Mouse (Mus musculus) hindbrain, embryonic 14.5 days (tissue): ENCODE data around the gene Auts2. TPM values are rescaled to one million over a fixed set of nuclear protein-coding genes. Genes with fewer than 3 reads are reported as not detected.

Source experiments
- ATAC-seq: fragments of 200-750 bp; cut with Nextera tagmentation; 2 replicates; pipeline ENCODE4 v1.8.0; 2017; ENCODE audit warnings: moderate number of reproducible peaks, mild to moderate bottlenecking, moderate TSS enrichment, moderate library complexity; ENCODE audit not compliant: low FRiP score
- DNase-seq: peaks from one replicate; pipeline ENCODE4 v3.0.0-alpha.2; 2015; ENCODE audit warnings: low spot score
- H3K27ac ChIP-seq: fragments of 300-500 bp; sonication (generic); 2 replicates; pipeline ENCODE4 v1.5.1; 2014; ENCODE audit warnings: mild to moderate bottlenecking, moderate library complexity
- H3K27me3 ChIP-seq: fragments of 300-500 bp; sonication (generic); 2 replicates; pipeline ENCODE4 v1.6.1; 2014; ENCODE audit warnings: mild to moderate bottlenecking, low read length, mixed read lengths; ENCODE audit not compliant: control insufficient read depth, insufficient read depth
- H3K36me3 ChIP-seq: fragments of 300-500 bp; sonication (generic); replicated peaks from 2 replicates; pipeline ENCODE4 v1.6.1; 2014; ENCODE audit not compliant: control insufficient read depth, insufficient read depth
- H3K4me1 ChIP-seq: fragments of 300-500 bp; sonication (generic); replicated peaks from 2 replicates; pipeline ENCODE4 v1.6.1; 2014; ENCODE audit warnings: antibody characterized with exemption, low read length, mixed read lengths; ENCODE audit not compliant: control insufficient read depth, insufficient read depth
- H3K4me2 ChIP-seq: fragments of 300-500 bp; sonication (generic); replicated peaks from 2 replicates; pipeline ENCODE4 v1.6.1; 2014; ENCODE audit warnings: mild to moderate bottlenecking, moderate library complexity
- H3K4me3 ChIP-seq: fragments of 300-500 bp; sonication (generic); replicated peaks from 2 replicates; pipeline ENCODE4 v1.5.1; 2014; ENCODE audit warnings: mild to moderate bottlenecking, low read length
- H3K9ac ChIP-seq: fragments of 300-500 bp; sonication (generic); 2 replicates; pipeline ENCODE4 v1.6.1; 2014
- H3K9me3 ChIP-seq: fragments of 300-500 bp; sonication (generic); 2 replicates; pipeline ENCODE4 v1.6.1; 2016; ENCODE audit warnings: low read length; ENCODE audit not compliant: control insufficient read depth
- WGBS: fragments of 180-500 bp; shearing (Covaris S2); extraction: QIAGEN DNeasy Blood & Tissue Kit; methylation state at CpG from one replicate; pipeline ENCODE4 v1.1.7; 2014; 5-methylcytosine and 5-hydroxymethylcytosine counted together
- polyA plus RNA-seq: library from polyadenylated mRNA; unstranded; fragments of >200 nt; fragmentation: Nextera tagmentation; extraction: Ambion mirVana; gene quantifications from 2 replicates; pipeline ENCODE4 v1.2.1, GENCODE M21; 2014

Auts2 gene
- polyA plus RNA-seq, 1 experiment from 2014 or later = 61.8 TPM

- no peaks in the 10 kb centered on the region for H3K9me3 ChIP-seq
- peaks cover 17% of the 10 kb centered on the region for H3K4me1 ChIP-seq
- no peak overlapping the region for H3K4me3 ChIP-seq
- no peak overlapping the region for H3K9ac ChIP-seq
- 85% methylated on average over 1 of the region's 1 CpGs for WGBS
- ATAC-seq = no peak
- no peak overlapping the region for H3K4me2 ChIP-seq
- no peak overlapping the region for H3K27ac ChIP-seq
- H3K27me3 ChIP-seq = no peaks in the 10 kb centered on the region
- DNase-seq = no peak
- no peaks in the 10 kb centered on the region for H3K36me3 ChIP-seq
Observed at GRCm38 (mm10) chr5:132361276-132361675, 181.9 kb downstream of the Auts2 start.

GRCm38 (mm10) chr5:132357726-132358125, 185.4 kb downstream of the Auts2 start:
- Histone ChIP-seq H3K27ac (no peak overlapping the region), H3K9ac (no peak overlapping the region), H3K36me3 (no peaks in the 10 kb centered on the region), H3K4me2 (no peak overlapping the region), H3K27me3 (no peaks in the 10 kb centered on the region), H3K4me1 (peaks cover 17% of the 10 kb centered on the region), H3K4me3 (no peak overlapping the region), H3K9me3 (no peaks in the 10 kb centered on the region)
- DNase-seq = no peak
- 76% methylated on average over 5 of the region's 5 CpGs for WGBS
- no peak for ATAC-seq

- 90% methylated on average over 7 of the region's 7 CpGs for WGBS
- H3K9ac ChIP-seq = no peak overlapping the region
- ATAC-seq (no peak), DNase-seq (no peak)
- no peaks in the 10 kb centered on the region for H3K27me3 ChIP-seq
- peaks cover 8% of the 10 kb centered on the region; the same call in 1 of the 2 replicates for H3K4me1 ChIP-seq
- no peak overlapping the region for H3K4me3 ChIP-seq
- H3K27ac ChIP-seq = no peak overlapping the region
- no peak overlapping the region for H3K4me2 ChIP-seq
- H3K9me3 ChIP-seq = no peaks in the 10 kb centered on the region
- H3K36me3 ChIP-seq = no peaks in the 10 kb centered on the region
Observed at GRCm38 (mm10) chr5:132355935-132356334, 187.2 kb downstream of the Auts2 start.

GRCm38 (mm10) chr5:132352437-132352836, 190.7 kb downstream of the Auts2 start:
- Histone ChIP-seq H3K27me3 (no peaks in the 10 kb centered on the region), H3K9me3 (no peaks in the 10 kb centered on the region), H3K9ac (no peak overlapping the region), H3K4me1 (no peaks in the 10 kb centered on the region; the same call in 1 of the 2 replicates), H3K4me2 (no peak overlapping the region), H3K36me3 (no peaks in the 10 kb centered on the region), H3K27ac (no peak overlapping the region), H3K4me3 (no peak overlapping the region)
- DNase-seq (no peak), ATAC-seq (no peak)
- 39% methylated on average over 1 of the region's 1 CpGs for WGBS

GRCm38 (mm10) chr5:132351139-132351538, 192.0 kb downstream of the Auts2 start:
- no peaks in the 10 kb centered on the region for H3K27me3 ChIP-seq
- H3K4me1 ChIP-seq = no peaks in the 10 kb centered on the region; the same call in 1 of the 2 replicates
- DNase-seq = no peak
- no peak for ATAC-seq
- no peak overlapping the region for H3K4me2 ChIP-seq
- H3K9ac ChIP-seq = no peak overlapping the region
- no peak overlapping the region for H3K27ac ChIP-seq
- no peak overlapping the region for H3K4me3 ChIP-seq
- no peaks in the 10 kb centered on the region for H3K36me3 ChIP-seq
- H3K9me3 ChIP-seq = no peaks in the 10 kb centered on the region

GRCm38 (mm10) chr5:132341315-132341714, 201.8 kb downstream of the Auts2 start:
- Histone ChIP-seq H3K4me1 (peaks cover 9% of the 10 kb centered on the region), H3K9me3 (no peaks in the 10 kb centered on the region), H3K27me3 (no peaks in the 10 kb centered on the region), H3K9ac (no peak overlapping the region), H3K27ac (no peak overlapping the region), H3K36me3 (no peaks in the 10 kb centered on the region), H3K4me3 (no peak overlapping the region), H3K4me2 (no peak overlapping the region)
- DNase-seq (no peak), ATAC-seq (no peak)
- 52% methylated on average over 3 of the region's 3 CpGs for WGBS

- DNase-seq (no peak), ATAC-seq (no peak)
- Histone ChIP-seq H3K36me3 (no peaks in the 10 kb centered on the region), H3K27ac (no peak overlapping the region), H3K4me3 (no peak overlapping the region), H3K4me2 (no peak overlapping the region), H3K9ac (no peak overlapping the region), H3K27me3 (no peaks in the 10 kb centered on the region), H3K9me3 (no peaks in the 10 kb centered on the region), H3K4me1 (peaks cover 34% of the 10 kb centered on the region)
- 70% methylated on average over 3 of the region's 3 CpGs for WGBS
Observed at GRCm38 (mm10) chr5:132337677-132338076, 205.5 kb downstream of the Auts2 start.

DNA sequence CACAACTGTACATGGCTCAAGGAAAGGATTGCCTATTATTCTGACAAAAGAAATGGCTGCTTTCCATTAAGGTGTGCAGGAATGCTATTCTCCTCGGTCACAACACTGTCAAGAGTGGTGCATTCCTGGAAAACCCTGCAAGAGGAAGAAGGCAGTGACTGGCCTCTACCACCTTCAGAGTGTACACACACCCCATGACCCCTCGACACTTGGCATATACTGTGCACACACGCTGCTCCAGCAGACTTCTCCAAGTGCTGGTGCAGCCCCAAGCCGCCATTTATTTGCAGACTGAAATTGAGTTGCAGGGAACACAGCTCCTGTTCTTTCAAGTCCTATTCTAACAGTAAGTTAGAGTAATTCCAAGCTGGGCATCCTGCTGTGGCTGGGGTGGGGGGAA, 207.4 kb downstream of the Auts2 start:
- WGBS = 74% methylated on average over 4 of the region's 4 CpGs
- no peaks in the 10 kb centered on the region for H3K27me3 ChIP-seq

DNA sequence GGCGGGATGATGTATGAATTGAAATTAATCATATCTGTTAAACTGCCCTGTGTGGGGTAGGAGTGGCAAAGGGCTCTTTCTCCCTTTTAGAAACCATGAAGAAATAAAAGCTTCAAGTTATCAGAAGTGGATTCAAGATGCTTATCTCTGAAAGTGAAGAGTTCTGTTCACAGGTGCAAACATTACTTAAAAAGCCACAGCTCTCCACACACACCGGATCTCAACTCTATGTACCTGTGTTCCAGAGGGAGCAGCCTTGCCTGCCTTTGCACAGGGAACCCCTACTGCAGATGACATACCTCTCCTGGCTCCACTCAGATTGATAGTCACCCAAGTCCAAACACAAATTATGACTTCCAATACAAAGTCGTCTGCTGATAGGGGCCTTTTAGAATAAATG, 208.3 kb downstream of the Auts2 start:
- DNase-seq (no peak), ATAC-seq (no peak)
- H3K4me1 ChIP-seq = peaks cover 42% of the 10 kb centered on the region
- no peak overlapping the region for H3K4me3 ChIP-seq
- 82% methylated on average over 3 of the region's 3 CpGs for WGBS
- no peaks in the 10 kb centered on the region for H3K9me3 ChIP-seq
- no peak overlapping the region for H3K27ac ChIP-seq
- no peaks in the 10 kb centered on the region for H3K36me3 ChIP-seq
- H3K4me2 ChIP-seq = no peak overlapping the region
- no peak overlapping the region for H3K9ac ChIP-seq
- no peaks in the 10 kb centered on the region for H3K27me3 ChIP-seq

More for the DNA sequence above, 207.4 kb downstream of the Auts2 start:
- Histone ChIP-seq H3K9me3 (no peaks in the 10 kb centered on the region), H3K4me1 (peaks cover 43% of the 10 kb centered on the region), H3K4me2 (no peak overlapping the region), H3K9ac (no peak overlapping the region), H3K27ac (no peak overlapping the region), H3K4me3 (no peak overlapping the region), H3K36me3 (no peaks in the 10 kb centered on the region)
- ATAC-seq = no peak
- no peak for DNase-seq

- no peaks in the 10 kb centered on the region for H3K27me3 ChIP-seq
- no peak for ATAC-seq
- no peak overlapping the region for H3K4me3 ChIP-seq
- no peak overlapping the region for H3K27ac ChIP-seq
- H3K4me1 ChIP-seq = peaks cover 36% of the 10 kb centered on the region
- no peaks in the 10 kb centered on the region for H3K36me3 ChIP-seq
- H3K9me3 ChIP-seq = no peaks in the 10 kb centered on the region
- WGBS = 53% methylated on average over 2 of the region's 2 CpGs
- H3K9ac ChIP-seq = no peak overlapping the region
- no peak overlapping the region for H3K4me2 ChIP-seq
- no peak for DNase-seq
Observed at GRCm38 (mm10) chr5:132333744-132334143, 209.4 kb downstream of the Auts2 start.
